Mouse (Mus musculus) gastrocnemius, adult 18-20 months (tissue): ENCODE data around the gene Glipr1l2. TPM values are rescaled to one million over a fixed set of nuclear protein-coding genes. Genes with fewer than 3 reads are reported as not detected.
A peak's percentile ranks its signal among the peaks of the same experiment; 100 is the strongest.
"Not testable (repeated sequence)": the region's sequence is repeated elsewhere in the genome, so short reads cannot be mapped to it uniquely, and the experiment has no call there.

Experiments used
- DNase-seq: peaks from one replicate; pipeline ENCODE4 v3.0.0; 2021; ENCODE audit warnings: low spot score
- long read RNA-seq, 2 experiments: library from polyadenylated mRNA; stranded (forward); transcript quantifications; one replicate each; pipeline ENCODE4 v2.0.0; 2021
- total RNA-seq, 2 experiments: library from RNA; stranded (reverse); gene quantifications; 2 replicates each; pipeline ENCODE4 v1.2.3; 2021

Gene Glipr1l2
- total RNA-seq = not detected
- long read RNA-seq, experiment 1 = 0 reads
- long read RNA-seq, experiment 2 = 0 reads

GRCm38 (mm10) chr10:112083157-112083556 lies at the start of gene Glipr1l2:
Gene Glipr1l2 (plus strand): TSS chr10:112083354.
- no peak for DNase-seq

GRCm38 (mm10) chr10:112043523-112043922 lies 39.6 kb upstream of the Glipr1l2 start:
- not testable (repeated sequence) for DNase-seq

GRCm38 (mm10) chr10:112044283-112044682 lies 38.9 kb upstream of the Glipr1l2 start:
- not testable (repeated sequence) for DNase-seq

DNA sequence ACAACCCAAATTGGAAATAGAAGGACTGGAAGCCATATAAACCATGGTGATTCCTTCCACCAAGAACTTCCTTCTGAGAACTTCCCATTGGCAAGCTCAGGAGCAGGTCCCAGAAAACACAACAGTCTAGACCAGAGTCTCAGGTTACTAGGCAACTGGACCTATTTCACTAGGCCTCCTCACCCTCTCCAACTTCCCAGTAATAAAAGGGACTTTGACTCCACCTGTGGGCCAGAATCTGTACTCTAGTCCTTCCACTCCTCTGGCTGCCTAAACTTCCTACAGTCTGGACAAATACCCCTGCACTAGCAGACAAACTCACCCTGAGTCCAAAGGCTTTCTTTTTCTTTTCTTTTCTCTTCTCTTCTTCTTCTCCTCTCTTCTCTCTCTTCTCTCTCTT lies 31.9 kb upstream of the Glipr1l2 start:
- no peak for DNase-seq

DNA sequence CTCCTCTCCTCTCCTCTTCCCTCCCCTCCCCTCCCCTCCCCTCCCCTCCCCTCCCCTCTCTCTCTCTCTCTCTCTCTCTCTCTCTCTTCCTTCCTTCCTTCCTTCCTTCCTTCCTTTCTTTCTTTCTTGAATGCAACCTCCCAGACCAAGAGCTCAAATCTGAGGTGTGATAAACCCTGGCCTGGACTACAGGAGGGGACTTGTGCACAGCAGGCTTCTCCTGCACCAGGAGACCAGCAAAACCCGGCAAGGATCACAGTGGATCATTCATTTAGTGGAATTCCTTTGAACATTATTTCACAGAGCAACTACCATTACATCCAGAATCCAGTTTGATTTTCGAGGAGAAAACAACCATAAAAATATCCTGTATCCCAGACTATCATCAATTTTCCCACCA lies 31.2 kb upstream of the Glipr1l2 start:
- DNase-seq = not testable (repeated sequence)

GRCm38 (mm10) chr10:112059702-112060582 lies 23.2 kb upstream of the Glipr1l2 start, which contains the start of gene Glipr1l1:
Gene Glipr1l1 (plus strand): TSS chr10:112060189.
- DNase-seq = no peak

GRCm38 (mm10) chr10:112060583-112060934 lies 22.6 kb upstream of the Glipr1l2 start:
- not testable (repeated sequence) for DNase-seq

GRCm38 (mm10) chr10:112080044-112080443 lies 3.1 kb upstream of the Glipr1l2 start:
- DNase-seq = no peak

DNA sequence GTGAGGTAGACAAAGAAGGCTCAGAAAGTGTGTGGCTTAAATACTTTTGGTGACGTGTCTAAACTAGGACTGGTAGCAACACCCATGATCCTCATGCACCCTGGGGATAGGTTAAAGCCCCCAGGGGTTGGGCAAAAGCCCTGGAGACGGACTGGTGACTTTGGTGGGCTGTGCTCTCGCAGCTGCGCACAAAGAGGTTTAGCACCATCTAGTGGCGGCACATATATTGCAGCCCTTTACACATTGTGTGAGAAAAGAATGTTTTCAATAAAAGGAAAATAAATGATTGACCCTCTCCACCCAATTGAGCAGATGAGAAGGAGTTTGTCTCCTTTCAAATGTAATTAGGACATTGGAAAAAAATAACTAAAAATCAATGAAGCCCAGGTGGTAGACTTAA lies 22.6 kb downstream of the Glipr1l2 start:
- peak; percentile 38 for DNase-seq

GRCm38 (mm10) chr10:112110401-112110800 lies 27.2 kb downstream of the Glipr1l2 start:
- no peak for DNase-seq

- not testable (repeated sequence) for DNase-seq
Measured at GRCm38 (mm10) chr10:112125090-112125489, 41.9 kb downstream of the Glipr1l2 start.

GRCm38 (mm10) chr10:112127682-112128230 lies 44.6 kb downstream of the Glipr1l2 start:
- not testable (repeated sequence) for DNase-seq

DNA sequence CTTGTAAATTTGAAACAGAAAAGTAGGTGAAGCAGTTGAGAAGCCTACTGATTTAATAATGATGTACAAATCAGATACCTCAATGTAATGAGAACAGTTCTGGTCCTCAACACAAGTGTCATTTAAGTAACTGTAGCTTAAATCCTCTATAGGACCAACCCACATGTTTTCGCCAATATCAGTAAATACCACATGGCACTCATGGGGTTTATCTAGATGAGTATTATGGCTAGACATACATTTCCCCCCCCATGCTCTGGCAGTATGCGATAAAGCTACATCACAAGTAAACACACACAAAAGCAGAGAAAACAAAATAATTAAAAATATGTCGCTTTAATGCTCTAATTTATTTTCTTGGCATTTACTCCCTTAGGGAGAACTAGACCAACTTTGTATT lies 49.0 kb downstream of the Glipr1l2 start:
- no peak for DNase-seq

GRCm38 (mm10) chr10:112138050-112138870 lies 55.1 kb downstream of the Glipr1l2 start:
- no peak for DNase-seq

DNA sequence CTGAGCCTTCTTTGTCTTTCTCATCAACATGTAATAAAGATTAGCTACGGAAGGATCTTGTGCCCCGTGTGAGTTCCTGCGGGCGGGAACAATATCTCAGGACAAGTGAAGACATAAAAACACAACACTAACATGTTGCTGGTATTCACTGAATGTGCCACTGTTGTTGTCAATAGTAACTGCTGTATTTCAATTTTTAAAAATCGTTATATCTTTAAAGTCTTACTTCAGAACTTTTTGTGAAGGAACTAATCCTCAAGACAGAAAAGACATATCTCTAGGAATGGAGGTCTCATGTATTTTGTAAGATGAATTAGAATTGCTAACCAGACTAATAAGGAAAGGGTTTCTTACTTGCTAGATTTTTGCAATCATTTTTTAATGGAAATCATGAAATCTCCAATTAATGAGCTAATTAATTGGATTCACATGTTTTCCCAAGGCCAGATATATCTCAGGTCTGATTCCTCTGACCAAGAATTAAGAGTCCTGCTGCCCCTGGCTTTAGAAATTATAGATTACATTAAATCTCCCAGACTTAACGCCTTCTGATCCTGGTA lies 55.8 kb downstream of the Glipr1l2 start:
- DNase-seq = no peak

DNA sequence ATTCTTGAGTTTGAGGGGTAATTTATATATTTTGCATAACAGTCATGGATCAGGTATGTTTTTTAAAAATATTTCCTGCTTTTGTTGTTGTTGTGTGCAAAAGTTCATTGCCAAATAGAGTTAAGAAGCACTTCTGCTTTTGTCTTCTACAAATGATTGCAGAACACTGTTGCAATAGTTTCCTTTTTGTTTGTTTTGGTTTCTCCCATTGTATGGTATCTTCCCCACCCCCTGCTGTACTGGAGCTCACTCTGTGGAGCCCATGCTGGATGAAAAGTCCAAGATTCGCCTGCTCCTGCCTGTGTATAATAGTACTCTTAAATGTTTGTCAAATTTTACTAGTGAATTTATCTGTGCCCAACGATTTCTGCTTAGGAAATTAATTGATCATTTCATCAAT lies 56.7 kb downstream of the Glipr1l2 start:
- DNase-seq = no peak

Other genes starting within 250 kb of the Glipr1l2 start
- gene Krr1, start 110.7 kb upstream of the Glipr1l2 start, total RNA-seq = 10 to 100 TPM; 24.1 to 27.0 TPM
- gene Glipr1, start 80.7 kb upstream of the Glipr1l2 start, total RNA-seq = under 1 TPM in 1 of 2 experiments, not detected in 1; 0.21 TPM
- not detected for gene Glipr1l1, start 23.2 kb upstream of the Glipr1l2 start, total RNA-seq
- not detected for gene Glipr1l3, start 77.0 kb downstream of the Glipr1l2 start, total RNA-seq
- not detected for gene Caps2, start 80.3 kb downstream of the Glipr1l2 start, total RNA-seq
- under 1 TPM; 0.11 to 0.36 TPM for gene Kcnc2, start 187.8 kb downstream of the Glipr1l2 start, total RNA-seq